ENCODE assay signal across 11 mouse cellular contexts in genomic region chr11:59655337-59655736, GRCm38 (mm10). TPM values are rescaled to one million over a fixed set of nuclear protein-coding genes. Genes with fewer than 3 reads are reported as not detected.
DNase-seq lines count a peak whose midpoint lies in the region; ATAC-seq and TF ChIP-seq lines count a peak whose summit lies in the region.
"Had no signal": no experiment of that assay in that cellular context is flagged by ENCODE, and none has a peak within 500 bp of the region (broad histone marks: within the 10 kb centered on the region; RNA-seq: fewer than 3 reads in every experiment).

No protein-coding gene starts in this region.

- H3K4me2 ChIP-seq in heart, embryonic 15.5 days, result no peak overlapping the region
- H3K4me2 ChIP-seq: midbrain, embryonic 15.5 days had no signal

- H3K27ac ChIP-seq in heart, embryonic 15.5 days, result peak overlapping the region; percentile 17
- peak overlapping the region; percentile 66 for H3K27ac ChIP-seq in embryonic facial prominence, embryonic 10.5 days (replicated peaks)
- H3K27ac ChIP-seq: midbrain, embryonic 15.5 days had no signal

- H3K4me3 ChIP-seq in heart, embryonic 15.5 days, result no peak overlapping the region
- no peak overlapping the region for H3K4me3 ChIP-seq in C2C12 (ENCODE audit: insufficient read depth, poor library complexity, severe bottlenecking)
- no peak overlapping the region for H3K4me3 ChIP-seq in embryonic facial prominence, embryonic 10.5 days
- H3K4me3 ChIP-seq: midbrain, embryonic 15.5 days had no signal

- H3K27me3 ChIP-seq in heart, embryonic 15.5 days, result no peaks in the 10 kb centered on the region
- no peaks in the 10 kb centered on the region for H3K27me3 ChIP-seq in C2C12 (ENCODE audit: control insufficient read depth, insufficient read depth, insufficient read length)
- H3K27me3 ChIP-seq in embryonic facial prominence, embryonic 10.5 days (replicated peaks; ENCODE audit: low read depth, poor library complexity, severe bottlenecking), result peaks cover 5% of the 10 kb centered on the region; the same call in 1 of the 2 replicates
- H3K27me3 ChIP-seq: midbrain, embryonic 15.5 days had no signal

- TF ChIP-seq CTCF in C2C12 (IDR thresholded peaks at IDR 0.05; ENCODE audit: control insufficient read depth, insufficient read depth, insufficient read length), result no peak

- WGBS in heart, embryonic 15.5 days, result 40% methylated on average over 5 of the region's 5 CpGs
- 49% methylated on average over 5 of the region's 5 CpGs for WGBS in embryonic facial prominence, embryonic 10.5 days

- intact Hi-C loops in gastrocnemius, postnatal 36 days (cut with DNase I), result no loop called here

- H3K79me2 ChIP-seq in C2C12 (ENCODE audit: control insufficient read depth, insufficient read depth), result no peaks in the 10 kb centered on the region

- no peaks in the 10 kb centered on the region for H3K36me3 ChIP-seq in heart, embryonic 15.5 days
- H3K36me3 ChIP-seq in C2C12 (ENCODE audit: control insufficient read depth, insufficient read depth), result no peaks in the 10 kb centered on the region
- H3K36me3 ChIP-seq in embryonic facial prominence, embryonic 10.5 days (replicated peaks), result no peaks in the 10 kb centered on the region
- H3K36me3 ChIP-seq: midbrain, embryonic 15.5 days had no signal

- no peak for DNase-seq in heart, postnatal 4 days
- DNase-seq in embryonic facial prominence, embryonic 10.5 days (ENCODE audit: low spot score), result peak; percentile 40
- peak; percentile 46 for DNase-seq in lung, postnatal 10 days
- DNase-seq in spleen, adult 18-20 months, result no peak
- DNase-seq in neural tube, embryonic 10.5 days (ENCODE audit: extremely low spot score, low spot score), result no peak
- DNase-seq in gastrocnemius, postnatal 36 days, result no peak
- DNase-seq: liver had no signal

- H3K79me3 ChIP-seq in C2C12 (ENCODE audit: low read depth), result no peaks in the 10 kb centered on the region

- H3K9ac ChIP-seq in heart, embryonic 15.5 days, result no peak overlapping the region
- H3K9ac ChIP-seq: midbrain, embryonic 15.5 days had no signal

- 0 out of 2 replicates have a peak, but pooled peaks have one; percentile 18 for ATAC-seq in heart, embryonic 15.5 days (replicated peaks; ENCODE audit: insufficient number of reproducible peaks, insufficient read depth, low FRiP score, low read depth)
- ATAC-seq: hindbrain, embryonic 16.5 days; midbrain, embryonic 15.5 days had no signal

- no peaks in the 10 kb centered on the region for H3K9me3 ChIP-seq in heart, embryonic 15.5 days (replicated peaks)
- no peaks in the 10 kb centered on the region for H3K9me3 ChIP-seq in embryonic facial prominence, embryonic 10.5 days
- H3K9me3 ChIP-seq: midbrain, embryonic 15.5 days had no signal

- no peak overlapping the region for H3ac ChIP-seq in C2C12 (ENCODE audit: control insufficient read depth, insufficient read length, low read depth)

- H3K4me1 ChIP-seq in heart, embryonic 15.5 days (replicated peaks), result peaks cover 10% of the 10 kb centered on the region
- peaks cover 24% of the 10 kb centered on the region for H3K4me1 ChIP-seq in embryonic facial prominence, embryonic 10.5 days
- H3K4me1 ChIP-seq: midbrain, embryonic 15.5 days had no signal

TF ChIP-seq in C2C12, 6 proteins besides CTCF, POLR2A, EP300 and RAD21:
- TF ChIP-seq FOSL1 (IDR thresholded peaks at IDR 0.05; ENCODE audit: insufficient read depth, low read length, poor library complexity, severe bottlenecking), result peak; percentile 83
- no peak for TF ChIP-seq USF1 (IDR thresholded peaks at IDR 0.05; ENCODE audit: low read depth)
- TF ChIP-seq CEBPB (IDR thresholded peaks at IDR 0.05; ENCODE audit: low read depth), result peak; percentile 11

RNA-seq across cellular contexts. Expression of gene Mprip, which starts 5.8 kb away (rescaled TPM):
- 51.1 and 67.3 TPM in 2 replicates for polyA plus RNA-seq in heart, embryonic 15.5 days (2015; fragmentation: Nextera tagmentation; extraction: Ambion mirVana)
- 100 to 1,000 TPM; 220 to 241 TPM for total RNA-seq in heart, postnatal 4 days (2021)
- polyA plus RNA-seq in C2C12 (2012; fragmentation: generic; extraction: Trizol), result 257 TPM
- polyA plus RNA-seq in embryonic facial prominence, embryonic 10.5 days (2016; fragmentation: Nextera tagmentation; extraction: Ambion mirVana), result 40.8 and 49.9 TPM in 2 replicates
- total RNA-seq in gastrocnemius, postnatal 36 days (2021), result 10 to 100 TPM; 65.7 to 76.2 TPM

Comparison
In these comparisons a context has a peak if more than half of its experiments do, and no peak if none do; other contexts are left out.
1. DNase-seq: peak in embryonic facial prominence, embryonic 10.5 days (single experiment) and lung, postnatal 10 days (single experiment); none in heart, postnatal 4 days (single experiment), spleen, adult 18-20 months (0 of 2), neural tube, embryonic 10.5 days (single experiment) and gastrocnemius, postnatal 36 days (0 of 2).